Mouse (Mus musculus) myocyte (in vitro differentiated cells): ENCODE results near the gene Galnt18. TPM values are rescaled to one million over a fixed set of nuclear protein-coding genes. Genes with fewer than 3 reads are reported as not detected.

Experiments used
- H3K27me3 ChIP-seq: one replicate; pipeline ENCODE4 v1.6.1; 2011; ENCODE audit not compliant: control insufficient read depth, insufficient read depth, insufficient read length
- H3K36me3 ChIP-seq: one replicate; pipeline ENCODE4 v1.6.1; 2011; ENCODE audit not compliant: control insufficient read depth, insufficient read depth
- H3K4me2 ChIP-seq: one replicate; pipeline ENCODE4 v1.6.1; 2011; ENCODE audit warnings: low read depth, control low read depth
- H3K4me3 ChIP-seq: one replicate; pipeline ENCODE4 v1.5.1; 2011; ENCODE audit warnings: mild to moderate bottlenecking, control low read depth, moderate library complexity
- H3K79me2 ChIP-seq: one replicate; pipeline ENCODE4 v1.6.1; 2011; ENCODE audit not compliant: control insufficient read depth, insufficient read depth
- H3ac ChIP-seq: one replicate; pipeline ENCODE4 v1.6.1; 2011; ENCODE audit not compliant: control insufficient read depth, insufficient read length
- CEBPB ChIP-seq: IDR thresholded peaks from 2 replicates; pipeline ENCODE4 v1.6.1; 2011; ENCODE audit warnings: mild to moderate bottlenecking, moderate library complexity; ENCODE audit not compliant: poor library complexity, insufficient read depth, severe bottlenecking
- E2F4 ChIP-seq: IDR thresholded peaks from one replicate; pipeline ENCODE4 v1.6.1; 2011; ENCODE audit warnings: mild to moderate bottlenecking, control low read depth, moderate library complexity; ENCODE audit not compliant: insufficient read depth
- MAX ChIP-seq: IDR thresholded peaks from one replicate; pipeline ENCODE4 v1.6.1; 2011; ENCODE audit warnings: low read depth, mild to moderate bottlenecking, control low read depth
- MYOD1 ChIP-seq, 3 experiments: IDR thresholded peaks; one replicate each; pipeline ENCODE4 v1.6.1; 2011; ENCODE audit warnings: control low read depth in 2 of 3, low read depth in 2 of 3, mild to moderate bottlenecking in 2 of 3, moderate library complexity in 1 of 3; ENCODE audit not compliant: insufficient read length in 2 of 3, control insufficient read depth in 1 of 3
- MYOG ChIP-seq, 3 experiments: IDR thresholded peaks; one replicate each; pipeline ENCODE4 v1.6.1; 2011; ENCODE audit warnings: control low read depth in 2 of 3, low read depth in 2 of 3, mild to moderate bottlenecking in 2 of 3; ENCODE audit not compliant: insufficient read length in 2 of 3, control insufficient read depth in 1 of 3, insufficient read depth in 1 of 3
- POLR2A ChIP-seq: IDR thresholded peaks from one replicate; pipeline ENCODE4 v1.6.1; 2011; ENCODE audit warnings: low read depth, mild to moderate bottlenecking, control low read depth, moderate library complexity; ENCODE audit not compliant: insufficient read length
- POLR2AphosphoS2 ChIP-seq: IDR thresholded peaks from one replicate; pipeline ENCODE4 v1.6.1; 2011; ENCODE audit warnings: low read depth, control low read depth; ENCODE audit not compliant: insufficient read length
- REST ChIP-seq: IDR thresholded peaks from one replicate; pipeline ENCODE4 v1.6.1; 2011; ENCODE audit warnings: mild to moderate bottlenecking, control low read depth, moderate library complexity; ENCODE audit not compliant: insufficient read depth, insufficient read length
- SRF ChIP-seq: IDR thresholded peaks from one replicate; pipeline ENCODE4 v1.6.1; 2011; ENCODE audit warnings: low read depth; ENCODE audit not compliant: control insufficient read depth, insufficient read length
- TCF12 ChIP-seq: IDR thresholded peaks from one replicate; pipeline ENCODE4 v1.6.1; 2011; ENCODE audit warnings: mild to moderate bottlenecking, control low read depth; ENCODE audit not compliant: poor library complexity, insufficient read depth, severe bottlenecking
- TCF3 ChIP-seq: IDR thresholded peaks from one replicate; pipeline ENCODE4 v1.6.1; 2011; ENCODE audit warnings: low read depth, control low read depth; ENCODE audit not compliant: insufficient read length
- USF1 ChIP-seq: IDR thresholded peaks from one replicate; pipeline ENCODE4 v1.6.1; 2011; ENCODE audit warnings: low read depth, mild to moderate bottlenecking, control low read depth, moderate library complexity
- polyA plus RNA-seq: library from polyadenylated mRNA; unstranded; fragments of >200 nt; fragmentation: generic; extraction: Trizol; gene quantifications from one replicate; pipeline ENCODE4 v1.2.1, GENCODE M21; 2012; ENCODE audit warnings: missing spikeins

Gene Galnt18
- polyA plus RNA-seq, 1 experiment: 16.4 TPM

- H3ac ChIP-seq: no peak overlapping the region
- H3K79me2 ChIP-seq: no peaks in the 10 kb centered on the region
- no peaks in the 10 kb centered on the region for H3K36me3 ChIP-seq
- TF ChIP-seq REST (no peak), CEBPB (no peak), MAX (no peak), SRF (no peak), E2F4 (no peak), MYOG (IDR thresholded peaks at IDR 0.05; ENCODE audit: control insufficient read depth in 1 of 3, insufficient read depth in 1 of 3, insufficient read length in 2 of 3, low read depth in 2 of 3) (peak in 2 of 3 experiments; percentile 81 to 85), POLR2A (no peak), TCF3 (no peak), POLR2AphosphoS2 (no peak), MYOD1 (IDR thresholded peaks at IDR 0.05; ENCODE audit: control insufficient read depth in 1 of 3, insufficient read length in 2 of 3, low read depth in 2 of 3) (peak; percentile 55 to 91 (median 88)), USF1 (no peak), TCF12 (peak; percentile 73)
- H3K4me3 ChIP-seq: no peak overlapping the region
- H3K27me3 ChIP-seq: no peaks in the 10 kb centered on the region
- no peak overlapping the region for H3K4me2 ChIP-seq
Measured at GRCm38 (mm10) chr7:111499255-111499790, 280.5 kb downstream of the Galnt18 start.

GRCm38 (mm10) chr7:111497191-111497590, 282.6 kb downstream of the Galnt18 start:
- TF ChIP-seq POLR2A: no peak
- TF ChIP-seq TCF12: no peak
- TF ChIP-seq CEBPB: no peak
- TF ChIP-seq TCF3: no peak
- TF ChIP-seq REST: no peak
- no peak for TF ChIP-seq POLR2AphosphoS2
- TF ChIP-seq MYOG (IDR thresholded peaks at IDR 0.05; ENCODE audit: control insufficient read depth in 1 of 3, insufficient read depth in 1 of 3, insufficient read length in 2 of 3, low read depth in 2 of 3): no peak
- no peak for TF ChIP-seq MAX
- Histone ChIP-seq H3K36me3 (no peaks in the 10 kb centered on the region), H3K27me3 (no peaks in the 10 kb centered on the region), H3K4me2 (no peak overlapping the region), H3K4me3 (no peak overlapping the region), H3ac (no peak overlapping the region), H3K79me2 (no peaks in the 10 kb centered on the region)

GRCm38 (mm10) chr7:111492242-111492949, 287.4 kb downstream of the Galnt18 start:
- Histone ChIP-seq H3K4me2 (no peak overlapping the region), H3K4me3 (no peak overlapping the region), H3K36me3 (no peaks in the 10 kb centered on the region), H3ac (no peak overlapping the region), H3K79me2 (no peaks in the 10 kb centered on the region), H3K27me3 (no peaks in the 10 kb centered on the region)
- TF ChIP-seq MYOD1 (IDR thresholded peaks at IDR 0.05; ENCODE audit: control insufficient read depth in 1 of 3, insufficient read length in 2 of 3, low read depth in 2 of 3): no peak
- TF ChIP-seq MYOG (IDR thresholded peaks at IDR 0.05; ENCODE audit: control insufficient read depth in 1 of 3, insufficient read depth in 1 of 3, insufficient read length in 2 of 3, low read depth in 2 of 3): no peak
- TF ChIP-seq TCF12: no peak
- TF ChIP-seq CEBPB: no peak
- TF ChIP-seq MAX: no peak
- no peak for TF ChIP-seq POLR2A
- TF ChIP-seq TCF3: no peak
- no peak for TF ChIP-seq USF1
- TF ChIP-seq SRF: no peak
- no peak for TF ChIP-seq POLR2AphosphoS2
- no peak for TF ChIP-seq REST
- TF ChIP-seq E2F4: no peak

- TF ChIP-seq TCF12: peak; percentile 5
- peak in 1 of 3 experiments; percentile 28 for TF ChIP-seq MYOG (IDR thresholded peaks at IDR 0.05; ENCODE audit: control insufficient read depth in 1 of 3, insufficient read depth in 1 of 3, insufficient read length in 2 of 3, low read depth in 2 of 3)
- no peak for TF ChIP-seq USF1
- no peak for TF ChIP-seq REST
- TF ChIP-seq MYOD1 (IDR thresholded peaks at IDR 0.05; ENCODE audit: control insufficient read depth in 1 of 3, insufficient read length in 2 of 3, low read depth in 2 of 3): no peak
- TF ChIP-seq TCF3: no peak
- TF ChIP-seq POLR2A: no peak
- no peak for TF ChIP-seq POLR2AphosphoS2
- no peak for TF ChIP-seq E2F4
- no peak for TF ChIP-seq SRF
- TF ChIP-seq CEBPB: no peak
- TF ChIP-seq MAX: no peak
- Histone ChIP-seq H3K36me3 (no peaks in the 10 kb centered on the region), H3K4me3 (no peak overlapping the region), H3K4me2 (no peak overlapping the region), H3K79me2 (no peaks in the 10 kb centered on the region), H3K27me3 (no peaks in the 10 kb centered on the region), H3ac (no peak overlapping the region)
Measured at GRCm38 (mm10) chr7:111491566-111491965, 288.2 kb downstream of the Galnt18 start.
